Mouse (Mus musculus): ENCODE results near the gene Gm21985. TPM values are rescaled to one million over a fixed set of nuclear protein-coding genes. Genes with fewer than 3 reads are reported as not detected.

Gm21985 gene
- polyA plus RNA-seq, 2 experiments = 0.03 TPM; not detected in 1

GRCm38 (mm10) chr2:112353685-112354455 lies 87.8 kb downstream of the Gm21985 start:
- TF ChIP-seq POLR2A (IDR thresholded peaks at IDR 0.05; ENCODE audit: borderline replicate concordance, extremely low read depth, insufficient read depth, insufficient read length) = no peak
- peaks cover 57% of the 10 kb centered on the region for H3K36me3 ChIP-seq (ENCODE audit: control insufficient read depth, insufficient read depth, low read length)

GRCm38 (mm10) chr2:112359611-112360010 lies 93.5 kb downstream of the Gm21985 start:
- Histone ChIP-seq H3K27me3 (ENCODE audit: control insufficient read depth, insufficient read depth, low read length) (no peaks in the 10 kb centered on the region), H3K4me1 (ENCODE audit: control insufficient read depth, insufficient read depth, low read length) (no peaks in the 10 kb centered on the region), H3K36me3 (ENCODE audit: control insufficient read depth, insufficient read depth, low read length) (peaks cover 77% of the 10 kb centered on the region), H3K27ac (replicated peaks; ENCODE audit: low read depth, low read length) (no peak overlapping the region), H3K4me3 (replicated peaks; ENCODE audit: low read length) (no peak overlapping the region), H3K4me2 (replicated peaks; ENCODE audit: low read depth, low read length, severe bottlenecking) (no peak overlapping the region), H3K9ac (ENCODE audit: low read depth, low read length, severe bottlenecking) (no peak overlapping the region), H3K9me3 (ENCODE audit: control insufficient read depth, low read length) (no peaks in the 10 kb centered on the region)
- DNase-seq (ENCODE audit: low spot score) = no peak
- ATAC-seq (ENCODE audit: low FRiP score, low read depth) = no peak
- WGBS = 82% methylated on average over 2 of the region's 2 CpGs
- no peak for TF ChIP-seq POLR2A (IDR thresholded peaks at IDR 0.05; ENCODE audit: borderline replicate concordance, extremely low read depth, insufficient read depth, insufficient read length)

More at GRCm38 (mm10) chr2:112353685-112354455, 87.8 kb downstream of the Gm21985 start:
- no peak overlapping the region for H3K27ac ChIP-seq (replicated peaks; ENCODE audit: low read depth, low read length)
- no peaks in the 10 kb centered on the region for H3K27me3 ChIP-seq (ENCODE audit: control insufficient read depth, insufficient read depth, low read length)
- 86% methylated on average over 7 of the region's 7 CpGs for WGBS
- H3K4me3 ChIP-seq (replicated peaks; ENCODE audit: low read length) = no peak overlapping the region
- no peak overlapping the region for H3K9ac ChIP-seq (ENCODE audit: low read depth, low read length, severe bottlenecking)
- no peak overlapping the region for H3K4me2 ChIP-seq (replicated peaks; ENCODE audit: low read depth, low read length, severe bottlenecking)
- H3K4me1 ChIP-seq (ENCODE audit: control insufficient read depth, insufficient read depth, low read length) = no peaks in the 10 kb centered on the region
- no peak for DNase-seq (ENCODE audit: low spot score)
- no peaks in the 10 kb centered on the region for H3K9me3 ChIP-seq (ENCODE audit: control insufficient read depth, low read length)
- no peak for ATAC-seq (ENCODE audit: low FRiP score, low read depth)

- TF ChIP-seq POLR2A (IDR thresholded peaks at IDR 0.05; ENCODE audit: borderline replicate concordance, extremely low read depth, insufficient read depth, insufficient read length) = no peak
- no peak for ATAC-seq (ENCODE audit: low FRiP score, low read depth)
- H3K9me3 ChIP-seq (ENCODE audit: control insufficient read depth, low read length) = no peaks in the 10 kb centered on the region
- H3K4me1 ChIP-seq (ENCODE audit: control insufficient read depth, insufficient read depth, low read length) = no peaks in the 10 kb centered on the region
- no peak overlapping the region for H3K9ac ChIP-seq (ENCODE audit: low read depth, low read length, severe bottlenecking)
- 89% methylated on average over 12 of the region's 12 CpGs for WGBS
- no peak overlapping the region for H3K27ac ChIP-seq (replicated peaks; ENCODE audit: low read depth, low read length)
- H3K4me3 ChIP-seq (replicated peaks; ENCODE audit: low read length) = no peak overlapping the region
- DNase-seq (ENCODE audit: low spot score) = no peak
- H3K36me3 ChIP-seq (ENCODE audit: control insufficient read depth, insufficient read depth, low read length) = peaks cover 75% of the 10 kb centered on the region
- no peaks in the 10 kb centered on the region for H3K27me3 ChIP-seq (ENCODE audit: control insufficient read depth, insufficient read depth, low read length)
- no peak overlapping the region for H3K4me2 ChIP-seq (replicated peaks; ENCODE audit: low read depth, low read length, severe bottlenecking)
These were observed 94.1 kb downstream of the Gm21985 start for GRCm38 (mm10) chr2:112360012-112360780.

- H3K27me3 ChIP-seq (ENCODE audit: control insufficient read depth, insufficient read depth, low read length) = no peaks in the 10 kb centered on the region
- ATAC-seq (ENCODE audit: low FRiP score, low read depth) (no peak), DNase-seq (ENCODE audit: low spot score) (no peak)
- H3K27ac ChIP-seq (replicated peaks; ENCODE audit: low read depth, low read length) = no peak overlapping the region
- 88% methylated on average over 2 of the region's 2 CpGs for WGBS
- no peak overlapping the region for H3K9ac ChIP-seq (ENCODE audit: low read depth, low read length, severe bottlenecking)
- H3K4me1 ChIP-seq (ENCODE audit: control insufficient read depth, insufficient read depth, low read length) = no peaks in the 10 kb centered on the region
- H3K4me3 ChIP-seq (replicated peaks; ENCODE audit: low read length) = no peak overlapping the region
- no peak for TF ChIP-seq POLR2A (IDR thresholded peaks at IDR 0.05; ENCODE audit: borderline replicate concordance, extremely low read depth, insufficient read depth, insufficient read length)
- no peaks in the 10 kb centered on the region for H3K9me3 ChIP-seq (ENCODE audit: control insufficient read depth, low read length)
- H3K4me2 ChIP-seq (replicated peaks; ENCODE audit: low read depth, low read length, severe bottlenecking) = no peak overlapping the region
- H3K36me3 ChIP-seq (ENCODE audit: control insufficient read depth, insufficient read depth, low read length) = peaks cover 71% of the 10 kb centered on the region
These were observed 94.7 kb downstream of the Gm21985 start for GRCm38 (mm10) chr2:112360781-112361169.

GRCm38 (mm10) chr2:112367222-112367621 lies 101.1 kb downstream of the Gm21985 start:
- 23% methylated on average over 15 of the region's 15 CpGs for WGBS
- no peak for DNase-seq (ENCODE audit: low spot score)

More at GRCm38 (mm10) chr2:112367222-112367621, 101.1 kb downstream of the Gm21985 start:
- H3K9me3 ChIP-seq (ENCODE audit: control insufficient read depth, low read length) = no peaks in the 10 kb centered on the region
- peak overlapping the region; percentile 77; the same call in 1 of the 2 replicates for H3K27ac ChIP-seq (replicated peaks; ENCODE audit: low read depth, low read length)
- H3K9ac ChIP-seq (ENCODE audit: low read depth, low read length, severe bottlenecking) = peak overlapping the region; percentile 77
- ATAC-seq (ENCODE audit: low FRiP score, low read depth) = peak; percentile 5; the same call in 1 of the 2 replicates
- TF ChIP-seq POLR2A (IDR thresholded peaks at IDR 0.05; ENCODE audit: borderline replicate concordance, extremely low read depth, insufficient read depth, insufficient read length) = no peak
- H3K27me3 ChIP-seq (ENCODE audit: control insufficient read depth, insufficient read depth, low read length) = no peaks in the 10 kb centered on the region
- peaks cover 7% of the 10 kb centered on the region for H3K4me1 ChIP-seq (ENCODE audit: control insufficient read depth, insufficient read depth, low read length)
- H3K4me3 ChIP-seq (replicated peaks; ENCODE audit: low read length) = peak overlapping the region; percentile 76
- peak overlapping the region; percentile 83 for H3K4me2 ChIP-seq (replicated peaks; ENCODE audit: low read depth, low read length, severe bottlenecking)
- H3K36me3 ChIP-seq (ENCODE audit: control insufficient read depth, insufficient read depth, low read length) = peaks cover 23% of the 10 kb centered on the region
